Mouse (Mus musculus) CD4-positive helper T cell, adult 2 months (primary cell): Measurements from ENCODE around the gene Samd3.

Source experiments
- DNase-seq: peaks from one replicate; pipeline ENCODE4 v3.0.0-alpha.2; 2012; ENCODE audit warnings: low read depth, missing footprints, low spot score

Gene Samd3

DNA sequence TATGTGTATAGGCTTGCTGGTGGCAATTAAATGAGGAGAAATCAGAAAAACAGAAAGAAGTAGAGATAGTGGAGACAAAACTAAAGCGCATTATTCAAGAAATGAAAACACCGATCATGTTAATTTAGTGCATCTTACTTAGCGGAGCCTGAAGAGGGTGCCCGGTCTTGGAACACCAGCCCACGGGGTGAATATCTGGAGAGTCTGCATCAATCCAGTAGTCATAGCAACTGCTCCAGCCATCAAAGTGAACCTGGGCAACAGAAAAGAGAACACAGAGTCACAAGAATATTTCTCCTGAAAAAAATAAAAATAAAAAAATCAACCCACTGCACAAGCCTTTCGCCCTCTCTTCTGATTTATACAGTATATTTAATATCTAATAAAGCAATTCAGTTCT lies 74.0 kb downstream of the Samd3 start:
- DNase-seq = no peak

DNA sequence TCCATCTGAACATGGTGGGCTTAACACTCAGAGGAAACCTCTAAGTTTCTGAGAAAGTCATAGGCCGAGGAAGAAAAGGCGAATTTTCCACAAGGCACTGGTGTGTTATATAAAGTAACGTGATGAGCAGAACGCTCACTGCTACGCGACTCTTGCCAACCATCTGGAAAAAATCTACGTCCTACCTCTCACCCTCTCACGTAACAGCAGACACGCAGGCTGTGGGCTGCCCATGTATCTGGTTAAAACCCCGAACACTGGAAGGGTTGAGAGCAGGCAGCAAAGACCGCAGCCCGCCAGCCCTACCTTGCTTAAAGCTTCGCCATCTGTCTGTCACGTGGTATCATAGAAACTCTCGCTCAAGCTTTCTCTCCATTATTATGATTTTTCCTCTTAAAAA lies 84.8 kb downstream of the Samd3 start:
- DNase-seq = no peak

DNA sequence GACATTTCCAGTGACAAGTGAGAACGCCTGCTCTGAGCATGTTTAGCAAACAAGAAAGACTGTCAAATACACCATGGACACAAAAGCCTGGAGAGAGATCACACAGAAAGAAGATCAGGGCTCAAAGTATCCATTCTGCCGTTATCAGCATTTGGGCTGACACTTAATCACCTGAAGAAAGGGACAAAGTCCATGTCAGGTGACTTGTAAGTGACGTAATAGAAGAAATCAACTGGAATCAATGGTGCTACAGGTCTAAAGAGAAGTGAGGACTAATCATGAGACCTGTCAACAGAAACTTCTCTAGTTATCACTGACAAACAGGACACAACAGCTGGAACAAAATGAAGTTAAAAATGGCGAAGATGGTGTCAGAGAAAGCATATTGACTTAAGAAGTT lies 91.2 kb downstream of the Samd3 start:
- no peak for DNase-seq
